Mouse (Mus musculus): ENCODE measurements around the gene Vipr1. TPM values are rescaled to one million over a fixed set of nuclear protein-coding genes. Genes with fewer than 3 reads are reported as not detected.

The Vipr1 gene
- polyA plus RNA-seq, 1 experiment, result 0.72 TPM

- H3K4me3 ChIP-seq (replicated peaks; ENCODE audit: control insufficient read depth, low read depth, low read length), result no peak overlapping the region
- H3K27ac ChIP-seq (ENCODE audit: control insufficient read depth, insufficient read depth, low read depth, low read length, poor library complexity), result no peak overlapping the region
- H3K4me1 ChIP-seq (ENCODE audit: control insufficient read depth, insufficient read depth, low read length), result no peaks in the 10 kb centered on the region
- TF ChIP-seq CTCF (IDR thresholded peaks at IDR 0.05; ENCODE audit: control insufficient read depth, insufficient read depth, low read length) (no peak), POLR2A (IDR thresholded peaks at IDR 0.05; ENCODE audit: borderline replicate concordance, control insufficient read depth, low read depth, low read length) (no peak)
- 83% methylated on average over 4 of the region's 4 CpGs for WGBS
Observed at GRCm38 (mm10) chr9:121623235-121623634, 19.3 kb upstream of the Vipr1 start.

GRCm38 (mm10) chr9:121624920-121625319 lies 17.6 kb upstream of the Vipr1 start:
- H3K27ac ChIP-seq (ENCODE audit: control insufficient read depth, insufficient read depth, low read depth, low read length, poor library complexity), result no peak overlapping the region
- H3K4me3 ChIP-seq (replicated peaks; ENCODE audit: control insufficient read depth, low read depth, low read length), result no peak overlapping the region
- no peaks in the 10 kb centered on the region for H3K4me1 ChIP-seq (ENCODE audit: control insufficient read depth, insufficient read depth, low read length)
- 71% methylated on average over 2 of the region's 2 CpGs for WGBS
- no peak for TF ChIP-seq CTCF (IDR thresholded peaks at IDR 0.05; ENCODE audit: control insufficient read depth, insufficient read depth, low read length)
- TF ChIP-seq POLR2A (IDR thresholded peaks at IDR 0.05; ENCODE audit: borderline replicate concordance, control insufficient read depth, low read depth, low read length), result no peak

- H3K4me3 ChIP-seq (replicated peaks; ENCODE audit: control insufficient read depth, low read depth, low read length), result no peak overlapping the region
- no peak overlapping the region for H3K27ac ChIP-seq (ENCODE audit: control insufficient read depth, insufficient read depth, low read depth, low read length, poor library complexity)
- TF ChIP-seq POLR2A (IDR thresholded peaks at IDR 0.05; ENCODE audit: borderline replicate concordance, control insufficient read depth, low read depth, low read length) (no peak), CTCF (IDR thresholded peaks at IDR 0.05; ENCODE audit: control insufficient read depth, insufficient read depth, low read length) (no peak)
- WGBS, result 76% methylated on average over 1 of the region's 1 CpGs
- H3K4me1 ChIP-seq (ENCODE audit: control insufficient read depth, insufficient read depth, low read length), result no peaks in the 10 kb centered on the region
Observed at GRCm38 (mm10) chr9:121630627-121631026, 11.9 kb upstream of the Vipr1 start.

DNA sequence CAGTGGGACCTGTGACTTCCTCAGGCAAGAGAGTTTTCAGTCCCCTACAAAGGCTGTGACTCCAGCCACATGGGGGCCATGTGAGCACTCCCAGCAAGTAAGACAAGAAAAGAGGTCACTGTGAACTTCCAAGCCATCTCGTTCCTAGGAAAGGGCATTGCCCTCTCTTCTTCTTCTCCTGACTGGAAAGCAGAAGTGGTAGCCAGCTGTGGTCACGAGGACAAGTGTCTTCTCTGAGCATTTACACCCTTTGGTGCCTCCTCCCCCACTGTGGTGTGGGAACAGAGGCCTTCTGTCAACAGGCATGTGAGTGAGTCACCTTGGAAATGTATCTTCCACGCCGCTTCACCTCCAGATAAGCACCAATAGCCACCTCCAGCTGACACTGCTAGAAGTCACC lies 10.6 kb upstream of the Vipr1 start:
- WGBS, result 8% methylated on average over 4 of the region's 4 CpGs
- no peak overlapping the region for H3K4me3 ChIP-seq (replicated peaks; ENCODE audit: control insufficient read depth, low read depth, low read length)
- TF ChIP-seq POLR2A (IDR thresholded peaks at IDR 0.05; ENCODE audit: borderline replicate concordance, control insufficient read depth, low read depth, low read length) (no peak), CTCF (IDR thresholded peaks at IDR 0.05; ENCODE audit: control insufficient read depth, insufficient read depth, low read length) (no peak)
- peaks cover 4% of the 10 kb centered on the region for H3K4me1 ChIP-seq (ENCODE audit: control insufficient read depth, insufficient read depth, low read length)
- no peak overlapping the region for H3K27ac ChIP-seq (ENCODE audit: control insufficient read depth, insufficient read depth, low read depth, low read length, poor library complexity)

DNA sequence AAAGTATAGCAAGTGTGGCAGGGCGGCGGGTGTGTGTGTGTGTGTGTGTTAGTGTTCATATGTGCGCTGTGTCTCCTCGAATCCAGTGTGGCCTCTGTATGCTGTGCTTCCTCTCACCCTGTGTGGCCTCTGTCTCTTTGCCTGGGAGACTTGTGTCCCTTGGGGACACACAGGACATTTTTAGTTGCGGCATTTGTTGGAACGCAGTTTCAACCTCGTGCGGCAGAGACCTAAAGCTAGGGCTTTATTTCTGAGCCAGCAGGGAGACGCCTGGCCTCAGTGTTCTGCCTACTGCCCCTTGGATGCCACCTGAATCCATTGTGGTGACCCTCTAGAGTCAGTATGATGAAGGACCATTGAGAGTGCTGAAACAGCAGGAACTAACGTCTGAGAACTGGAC lies 9.6 kb upstream of the Vipr1 start:
- WGBS, result 86% methylated on average over 10 of the region's 10 CpGs
- H3K4me1 ChIP-seq (ENCODE audit: control insufficient read depth, insufficient read depth, low read length), result peaks cover 4% of the 10 kb centered on the region
- no peak overlapping the region for H3K27ac ChIP-seq (ENCODE audit: control insufficient read depth, insufficient read depth, low read depth, low read length, poor library complexity)
- no peak overlapping the region for H3K4me3 ChIP-seq (replicated peaks; ENCODE audit: control insufficient read depth, low read depth, low read length)
- TF ChIP-seq CTCF (IDR thresholded peaks at IDR 0.05; ENCODE audit: control insufficient read depth, insufficient read depth, low read length), result no peak
- no peak for TF ChIP-seq POLR2A (IDR thresholded peaks at IDR 0.05; ENCODE audit: borderline replicate concordance, control insufficient read depth, low read depth, low read length)

DNA sequence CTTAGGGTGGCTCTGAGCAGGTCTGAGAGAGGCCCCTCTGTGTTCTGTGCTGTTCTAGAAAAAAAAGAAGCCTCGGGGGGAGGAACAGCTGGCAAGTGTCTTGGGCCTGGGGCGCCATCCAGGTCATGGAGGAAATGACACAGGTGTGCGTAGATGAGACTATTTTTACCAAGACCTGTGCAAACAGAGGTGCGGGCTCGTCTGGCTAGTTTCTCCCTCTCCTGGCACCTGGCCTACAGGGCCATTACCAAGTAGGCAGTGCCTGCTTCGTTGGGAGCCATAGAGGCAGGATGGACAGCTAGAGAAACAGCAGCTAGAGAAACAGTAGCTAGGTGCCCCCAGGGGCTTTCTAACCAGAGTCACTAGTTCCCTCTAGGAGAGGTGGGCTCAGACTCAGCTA lies 9.2 kb upstream of the Vipr1 start:
- no peak overlapping the region for H3K27ac ChIP-seq (ENCODE audit: control insufficient read depth, insufficient read depth, low read depth, low read length, poor library complexity)
- TF ChIP-seq CTCF (IDR thresholded peaks at IDR 0.05; ENCODE audit: control insufficient read depth, insufficient read depth, low read length) (no peak), POLR2A (IDR thresholded peaks at IDR 0.05; ENCODE audit: borderline replicate concordance, control insufficient read depth, low read depth, low read length) (no peak)
- 79% methylated on average over 6 of the region's 6 CpGs for WGBS
- H3K4me3 ChIP-seq (replicated peaks; ENCODE audit: control insufficient read depth, low read depth, low read length), result no peak overlapping the region
- H3K4me1 ChIP-seq (ENCODE audit: control insufficient read depth, insufficient read depth, low read length), result peaks cover 4% of the 10 kb centered on the region

DNA sequence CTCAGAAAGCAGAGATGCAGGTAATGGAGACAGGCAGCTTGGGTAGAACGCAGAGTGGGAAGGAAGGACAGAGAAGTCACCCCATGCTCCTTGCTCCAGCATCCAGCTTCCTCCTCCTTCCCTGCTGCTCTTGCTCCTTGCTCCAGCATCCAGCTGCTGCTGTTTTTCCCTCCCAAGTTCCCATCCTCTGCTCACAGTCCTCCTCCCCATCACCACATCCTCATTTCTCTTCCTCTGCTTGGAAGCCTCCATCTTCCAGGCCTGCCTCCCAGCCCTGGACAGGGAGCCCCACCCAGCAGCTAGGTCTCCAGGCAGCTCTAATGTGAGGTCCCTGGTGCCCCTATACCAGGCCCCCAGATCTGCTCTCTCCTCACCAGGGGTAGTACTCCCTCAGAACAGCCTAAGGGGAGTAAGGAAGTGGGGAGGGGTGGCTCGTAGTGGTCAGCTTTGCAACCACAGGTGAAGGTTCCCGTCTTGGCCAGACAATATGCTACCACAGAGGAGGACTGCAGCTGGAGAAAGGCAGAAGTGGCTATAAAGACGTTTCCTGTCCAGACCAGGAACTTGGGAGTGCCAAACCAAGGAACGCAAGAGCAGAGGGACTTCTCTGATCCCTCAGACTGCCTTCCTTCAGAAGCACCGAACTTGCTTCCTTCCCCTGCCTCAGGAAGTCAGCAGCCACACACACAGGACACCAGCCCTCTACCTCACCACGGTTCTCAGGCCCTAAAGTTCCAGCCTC lies 6.5 kb upstream of the Vipr1 start:
- peaks cover 4% of the 10 kb centered on the region for H3K4me1 ChIP-seq (ENCODE audit: control insufficient read depth, insufficient read depth, low read length)
- whole genome bisulfite sequencing, result 4% methylated on average over 7 of the region's 7 CpGs
- no peak overlapping the region; the same call in 1 of the 2 replicates for H3K27ac ChIP-seq (ENCODE audit: control insufficient read depth, insufficient read depth, low read depth, low read length, poor library complexity)
- no peak overlapping the region for H3K4me3 ChIP-seq (replicated peaks; ENCODE audit: control insufficient read depth, low read depth, low read length)
- TF ChIP-seq POLR2A (IDR thresholded peaks at IDR 0.05; ENCODE audit: borderline replicate concordance, control insufficient read depth, low read depth, low read length), result no peak
- TF ChIP-seq CTCF (IDR thresholded peaks at IDR 0.05; ENCODE audit: control insufficient read depth, insufficient read depth, low read length), result no peak

- Histone ChIP-seq H3K27ac (ENCODE audit: control insufficient read depth, insufficient read depth, low read depth, low read length, poor library complexity) (no peak overlapping the region), H3K4me1 (ENCODE audit: control insufficient read depth, insufficient read depth, low read length) (peaks cover 4% of the 10 kb centered on the region), H3K4me3 (replicated peaks; ENCODE audit: control insufficient read depth, low read depth, low read length) (no peak overlapping the region)
- 81% methylated on average over 16 of the region's 16 CpGs for WGBS
- no peak for TF ChIP-seq POLR2A (IDR thresholded peaks at IDR 0.05; ENCODE audit: borderline replicate concordance, control insufficient read depth, low read depth, low read length)
- no peak for TF ChIP-seq CTCF (IDR thresholded peaks at IDR 0.05; ENCODE audit: control insufficient read depth, insufficient read depth, low read length)
Observed at GRCm38 (mm10) chr9:121639790-121640189, 2.7 kb upstream of the Vipr1 start.

All from bone marrow, adult 2 months (tissue).